Mouse (Mus musculus): ENCODE results near the gene Plekhh3.
"Not testable (repeated sequence)": the region's sequence is repeated elsewhere in the genome, so short reads cannot be mapped to it uniquely, and the experiment has no call there.

The Plekhh3 gene

GRCm38 (mm10) chr11:101151063-101151462 lies 20.1 kb downstream of the Plekhh3 start:
- no peak for DNase-seq (ENCODE audit: low spot score in 2 of 2)

DNA sequence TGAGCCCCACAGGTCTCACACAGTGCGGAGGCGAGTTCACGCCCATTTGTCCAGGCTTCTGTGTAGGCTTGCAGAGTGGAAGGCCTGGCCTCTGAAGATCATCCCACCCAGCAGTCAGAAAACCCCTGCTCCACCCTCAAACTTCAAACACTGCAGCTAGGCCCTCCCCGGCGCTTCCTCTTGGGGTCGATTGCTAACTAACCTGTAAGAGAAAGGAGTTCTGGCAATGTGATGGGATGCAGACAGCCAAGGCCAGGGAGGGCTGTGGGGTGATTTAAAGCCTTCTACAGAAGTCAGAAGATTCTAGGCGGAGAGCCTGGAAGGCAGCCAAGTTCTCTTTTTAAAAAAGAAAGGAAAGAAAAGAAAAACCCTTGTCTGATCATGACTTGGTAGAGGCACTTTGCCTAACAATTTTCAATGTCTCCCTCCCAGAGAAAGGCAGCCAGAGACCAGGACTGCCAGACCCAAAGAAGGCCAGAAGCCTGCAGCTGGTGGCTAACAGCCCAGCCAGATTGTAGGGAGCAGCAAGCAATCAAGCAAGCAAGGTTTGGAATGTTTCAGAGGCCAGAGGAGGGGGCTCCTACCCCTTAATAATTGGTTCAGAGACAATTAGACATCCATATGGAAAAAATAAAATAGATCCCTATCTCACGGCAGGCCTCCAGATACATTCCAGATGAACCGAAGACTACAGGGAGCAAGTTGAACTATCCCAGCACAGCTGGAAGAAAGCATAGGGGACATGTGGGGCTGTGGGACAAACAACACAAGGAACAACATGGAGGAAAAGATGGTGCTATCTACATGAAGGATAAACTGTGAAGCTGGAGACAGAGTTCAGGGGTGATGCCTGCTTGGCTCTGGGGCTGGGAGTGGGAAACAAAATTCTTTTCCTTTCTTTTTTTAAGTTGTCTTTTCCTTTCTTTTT lies 21.7 kb downstream of the Plekhh3 start:
- no peak for DNase-seq (ENCODE audit: low spot score in 2 of 2)

DNA sequence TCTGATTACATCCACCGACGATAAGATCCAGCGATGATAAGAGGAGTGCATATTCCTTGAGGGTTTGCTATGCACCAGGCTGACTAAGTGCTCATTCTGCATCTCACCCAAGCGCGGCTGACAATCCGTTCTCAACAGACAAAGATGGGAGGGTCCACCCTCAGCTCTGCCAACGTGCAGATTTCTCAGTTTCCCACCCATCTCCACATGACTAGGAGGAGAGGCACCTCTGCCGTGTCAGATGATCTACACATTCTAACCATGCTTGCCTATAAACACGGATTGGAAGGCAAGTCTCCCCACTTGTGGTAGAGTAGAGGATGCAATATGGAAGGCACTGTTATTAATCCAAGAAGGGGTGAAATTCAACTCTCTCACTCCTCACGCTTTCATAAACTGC lies 22.4 kb downstream of the Plekhh3 start:
- DNase-seq (ENCODE audit: low spot score in 2 of 2): no peak

- no peak for DNase-seq (ENCODE audit: low spot score in 2 of 2)
Observed at GRCm38 (mm10) chr11:101146377-101146776, 24.8 kb downstream of the Plekhh3 start.

DNA sequence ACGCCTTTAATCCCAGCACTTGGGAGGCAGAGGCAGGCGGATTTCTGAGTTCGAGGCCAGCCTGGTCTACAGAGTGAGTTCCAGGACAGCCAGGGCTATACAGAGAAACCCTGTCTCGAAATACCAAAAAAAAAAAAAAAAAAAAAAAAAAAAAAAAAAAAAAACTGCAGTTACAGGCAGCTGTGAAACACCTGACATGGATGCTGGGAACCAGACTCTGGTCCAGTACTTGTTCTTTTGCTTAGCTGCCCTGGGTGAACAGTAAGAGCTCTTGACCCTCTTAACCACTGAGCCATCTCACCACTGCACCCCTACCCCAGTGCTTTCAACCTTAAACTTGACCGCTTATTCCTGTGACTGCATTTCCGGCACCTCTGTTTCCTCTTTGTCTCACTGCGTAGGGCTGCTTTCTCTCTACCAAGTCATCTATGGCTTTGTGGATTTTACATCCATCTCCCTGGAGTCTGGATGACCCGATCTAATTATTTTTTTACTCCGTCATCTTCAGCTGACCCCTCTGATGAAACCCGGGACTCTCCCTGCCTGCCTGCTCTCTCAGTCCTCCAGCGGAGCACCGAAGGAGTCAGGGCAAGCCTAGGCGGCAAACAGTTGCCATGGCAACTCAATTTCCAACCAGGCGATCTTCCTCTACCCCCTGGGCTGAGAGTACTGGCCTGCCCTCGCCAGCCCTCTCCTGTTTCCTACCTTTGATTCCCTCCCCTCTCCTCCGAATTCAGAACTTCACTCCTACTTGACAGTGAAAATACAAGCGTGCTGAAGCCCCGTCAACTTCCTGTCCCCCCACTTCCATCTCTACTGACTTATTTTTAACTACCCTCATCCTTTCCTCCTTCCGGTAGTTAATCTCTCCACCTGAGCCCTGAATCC lies 27.6 kb downstream of the Plekhh3 start:
- peak in 1 of 2 experiments; percentile 43 for DNase-seq (ENCODE audit: low spot score in 2 of 2)

GRCm38 (mm10) chr11:101142215-101142967 lies 28.8 kb downstream of the Plekhh3 start:
- DNase-seq (ENCODE audit: low spot score in 2 of 2): no peak

- DNase-seq (ENCODE audit: low spot score in 2 of 2): no peak
Observed at GRCm38 (mm10) chr11:101141088-101141487, 30.1 kb downstream of the Plekhh3 start.

DNA sequence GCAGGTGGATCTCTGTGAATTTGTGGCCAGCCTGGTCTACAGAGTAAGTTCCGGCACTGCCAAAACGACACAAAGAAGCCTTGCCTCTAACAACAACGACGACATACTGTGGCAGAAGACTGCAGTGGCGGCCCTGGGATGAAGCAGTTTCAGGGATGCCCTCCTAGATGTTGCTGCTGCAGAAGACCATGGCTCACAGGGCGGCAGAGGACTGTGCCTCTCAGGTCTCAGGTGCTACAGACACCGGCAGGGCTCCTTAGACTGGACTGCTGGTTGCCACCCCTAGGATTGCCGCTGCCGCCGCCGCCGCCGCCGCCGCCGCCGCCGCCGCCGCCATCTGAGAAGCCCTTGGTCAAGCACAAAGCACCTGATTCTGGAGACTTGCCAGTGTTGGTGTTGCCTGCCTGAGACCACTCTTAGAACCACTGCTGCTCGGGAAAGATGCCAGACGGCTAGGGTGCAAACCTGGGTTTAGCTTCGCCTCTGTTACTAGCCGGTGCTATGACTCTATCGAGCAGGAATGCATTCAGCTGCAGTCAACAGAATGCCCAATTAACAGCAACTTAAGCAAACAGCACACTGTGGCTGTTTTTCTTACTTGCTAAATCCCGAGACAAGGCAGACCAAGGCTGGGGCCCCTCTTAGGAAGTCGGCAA lies 30.9 kb downstream of the Plekhh3 start:
- no peak for DNase-seq (ENCODE audit: low spot score in 2 of 2)

DNA sequence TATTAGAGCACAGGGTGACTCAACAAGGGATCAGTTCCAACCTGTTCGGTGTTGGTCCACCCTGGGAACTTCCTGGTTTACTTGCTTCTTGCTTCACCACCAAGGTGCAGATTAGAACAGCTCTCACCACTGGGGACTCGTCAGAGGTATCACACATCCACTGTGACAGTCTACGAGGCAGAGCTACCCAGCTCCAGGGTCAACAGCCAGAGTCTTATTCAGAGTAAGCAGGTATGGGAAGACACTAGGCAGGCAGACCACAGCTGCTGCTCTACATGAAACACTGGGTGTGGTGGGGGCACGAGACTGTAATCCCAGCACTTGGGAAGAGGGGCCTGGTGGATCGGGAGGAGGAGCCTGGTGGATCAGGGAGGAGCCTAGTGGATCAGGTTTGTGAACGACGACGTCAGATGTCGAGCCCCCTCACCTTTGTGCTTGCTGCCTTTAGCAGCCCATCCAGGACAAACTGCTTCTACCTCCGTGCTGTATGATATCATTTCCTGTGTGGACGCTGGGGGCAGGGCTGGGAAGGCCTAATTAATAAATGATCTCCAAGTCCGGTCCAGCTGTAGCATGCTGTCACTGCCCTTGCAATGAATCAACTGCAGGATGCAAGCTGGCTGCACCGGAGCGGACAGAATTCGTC lies 32.5 kb downstream of the Plekhh3 start:
- no peak for DNase-seq (ENCODE audit: low spot score in 2 of 2)

- DNase-seq (ENCODE audit: low spot score in 2 of 2): no peak
Observed at GRCm38 (mm10) chr11:101137000-101137399, 34.2 kb downstream of the Plekhh3 start.

GRCm38 (mm10) chr11:101134217-101134865 lies 36.8 kb downstream of the Plekhh3 start:
- DNase-seq (ENCODE audit: low spot score in 2 of 2): no peak

GRCm38 (mm10) chr11:101133037-101133436 lies 38.1 kb downstream of the Plekhh3 start:
- no peak for DNase-seq (ENCODE audit: low spot score in 2 of 2)

GRCm38 (mm10) chr11:101131701-101132100 lies 39.5 kb downstream of the Plekhh3 start:
- DNase-seq (ENCODE audit: low spot score in 2 of 2): no peak

DNA sequence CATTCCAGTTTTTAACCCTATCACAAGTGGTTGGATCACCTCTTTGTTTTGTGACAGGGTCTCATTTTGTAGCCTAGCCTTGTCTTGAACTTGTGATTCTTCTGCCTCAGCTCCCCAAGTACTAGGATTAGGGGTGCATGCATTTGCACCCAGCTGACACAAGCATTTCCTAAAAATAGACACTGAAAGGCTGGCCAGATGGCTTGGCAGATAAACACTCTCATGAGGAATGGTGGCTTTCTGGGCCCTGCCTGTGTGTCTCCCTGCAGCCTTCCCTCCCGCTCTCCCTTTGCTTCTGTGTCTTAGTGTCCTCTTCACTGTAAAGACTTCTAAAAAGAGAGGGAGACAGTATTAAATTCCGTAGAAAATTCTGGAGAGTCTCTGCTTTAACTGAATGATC lies 40.0 kb downstream of the Plekhh3 start:
- DNase-seq (ENCODE audit: low spot score in 2 of 2): no peak

DNA sequence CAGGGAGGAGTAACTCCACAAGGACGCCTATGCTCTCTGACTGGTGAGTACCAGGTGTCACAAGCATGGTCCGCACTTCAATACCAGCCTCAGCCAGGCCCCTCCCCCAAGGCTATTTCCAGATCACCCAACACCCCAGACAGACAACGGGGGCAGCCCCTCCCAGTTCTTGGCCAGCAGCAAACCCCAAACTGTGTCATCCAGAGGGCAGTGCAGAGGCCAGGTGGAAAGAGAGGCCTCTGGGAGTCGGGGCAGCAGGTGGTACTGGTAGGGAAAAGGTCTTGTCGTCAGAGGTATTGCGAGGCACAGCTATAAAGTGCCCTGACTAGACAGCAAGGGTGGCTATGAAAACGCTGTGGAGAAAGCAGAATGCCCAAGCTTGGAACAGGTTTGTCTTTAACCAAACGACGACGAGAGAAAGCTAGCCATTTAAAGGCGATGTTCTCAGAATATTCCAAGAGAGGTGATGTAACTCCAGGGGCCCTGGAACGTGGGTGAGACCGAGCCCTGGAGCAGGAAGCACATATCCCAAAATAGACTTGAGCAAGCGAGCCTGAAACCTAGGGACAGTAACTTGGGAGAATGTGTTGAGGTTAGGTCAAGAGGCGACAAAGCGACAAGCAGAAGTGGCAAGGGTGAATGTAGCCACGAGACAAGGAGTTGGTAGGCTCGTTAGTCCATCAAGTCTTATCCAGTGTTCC lies 40.9 kb downstream of the Plekhh3 start:
- DNase-seq (ENCODE audit: low spot score in 2 of 2): no peak

GRCm38 (mm10) chr11:101128996-101129577 lies 42.1 kb downstream of the Plekhh3 start:
- DNase-seq (ENCODE audit: low spot score in 2 of 2): no peak

DNA sequence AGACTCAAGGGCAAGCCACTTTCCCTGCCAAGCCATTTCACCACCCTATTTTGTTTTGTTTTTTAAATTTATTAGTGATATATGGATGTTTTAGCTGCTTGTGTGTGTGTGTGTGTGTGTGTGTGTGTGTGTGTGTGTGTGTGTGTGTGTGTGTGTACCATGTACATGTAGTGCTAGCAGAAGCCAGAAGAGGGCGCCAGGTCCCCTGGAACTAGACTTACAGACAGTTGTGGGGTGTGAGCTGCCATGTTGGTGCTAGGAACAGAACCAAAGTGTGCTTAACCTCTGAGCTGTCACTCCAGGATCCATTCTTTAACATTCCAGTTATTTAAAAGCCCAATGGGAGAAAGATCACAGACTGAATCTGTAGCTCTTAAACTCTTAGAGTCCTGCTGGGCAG lies 44.1 kb downstream of the Plekhh3 start:
- DNase-seq (ENCODE audit: low spot score in 2 of 2): no peak

DNA sequence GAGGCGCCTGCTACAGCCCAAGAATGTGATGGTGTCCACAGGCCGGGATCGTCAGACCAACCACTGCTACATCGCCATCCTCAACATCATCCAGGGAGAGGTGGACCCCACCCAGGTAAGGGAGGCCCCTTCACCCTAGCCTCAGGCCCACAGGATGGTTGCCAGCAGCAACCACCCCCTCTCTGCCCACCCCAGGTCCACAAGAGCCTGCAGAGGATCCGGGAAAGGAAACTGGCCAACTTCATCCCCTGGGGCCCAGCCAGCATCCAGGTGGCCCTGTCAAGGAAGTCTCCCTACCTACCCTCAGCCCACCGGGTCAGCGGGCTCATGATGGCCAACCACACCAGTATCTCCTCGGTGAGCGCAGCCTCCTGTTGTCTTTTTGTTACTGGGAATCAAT lies 46.1 kb downstream of the Plekhh3 start:
- not testable (repeated sequence) for DNase-seq (ENCODE audit: low spot score in 2 of 2)

GRCm38 (mm10) chr11:101124494-101124893 lies 46.7 kb downstream of the Plekhh3 start:
- not testable (repeated sequence) for DNase-seq (ENCODE audit: low spot score in 2 of 2)

All from left cerebral cortex, adult 9 months (tissue).